Mouse (Mus musculus): Measurements from ENCODE around the gene Rpl3l. TPM values are rescaled to one million over a fixed set of nuclear protein-coding genes. Genes with fewer than 3 reads are reported as not detected.
A peak's percentile ranks its signal among the peaks of the same experiment; 100 is the strongest.

Rpl3l gene
- 0.26 TPM in 1 of 2 replicates, not detected in the other for polyA plus RNA-seq (2014; fragmentation: Nextera tagmentation; extraction: Ambion mirVana)

DNA sequence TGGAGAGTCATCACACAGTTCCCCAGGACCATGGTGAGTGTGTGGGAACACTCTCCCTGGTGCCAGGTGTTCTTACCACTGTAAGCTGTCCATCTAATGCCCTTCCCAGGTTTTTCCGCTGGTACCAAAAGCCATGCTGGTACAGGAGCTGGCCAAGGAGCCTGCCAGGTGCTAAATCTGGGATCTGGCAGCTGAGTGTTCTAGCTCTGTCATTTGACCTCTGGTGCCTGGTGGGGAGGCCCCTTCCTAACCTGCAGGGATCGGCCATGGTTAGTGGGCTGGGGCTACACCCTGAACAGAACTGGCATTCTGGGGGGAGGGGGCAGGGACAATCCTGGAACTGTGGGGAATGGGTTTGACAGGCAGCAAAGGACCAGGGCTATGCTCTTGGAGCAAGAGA is at the start of gene Rpl3l:
Rpl3l (plus strand) TSS at position 203 of the 400 bp plus-strand sequence.
- Histone ChIP-seq H3K4me3 (ENCODE audit: low read depth, low read length) (no peak within 1 kb of the TSS), H3K4me1 (ENCODE audit: control insufficient read depth, insufficient read depth, low read length) (peaks cover 6% of the 10 kb centered on the region; the same call in 1 of the 2 replicates), H3K27ac (ENCODE audit: low read length) (no peak within 1 kb of the TSS), H3K4me2 (replicated peaks; ENCODE audit: low read depth, low read length) (no peak within 1 kb of the TSS), H3K36me3 (ENCODE audit: control insufficient read depth, insufficient read depth, low read length) (no peaks in the 10 kb centered on the region), H3K27me3 (ENCODE audit: control insufficient read depth, insufficient read depth, low read length) (no peaks in the 10 kb centered on the region), H3K9me3 (ENCODE audit: control insufficient read depth, low read depth, low read length) (no peaks in the 10 kb centered on the region), H3K9ac (replicated peaks; ENCODE audit: low read depth, low read length) (no peak within 1 kb of the TSS)
- ATAC-seq (ENCODE audit: insufficient number of reproducible peaks, insufficient read depth, low FRiP score, low read depth) = no peak
- 67% methylated on average over 2 of the region's 2 CpGs for WGBS

GRCm38 (mm10) chr17:24686514-24686913 is 41.1 kb upstream of the Rpl3l start:
- H3K4me2 ChIP-seq (replicated peaks; ENCODE audit: low read depth, low read length) = no peak overlapping the region
- peaks cover 15% of the 10 kb centered on the region; the same call in 1 of the 2 replicates for H3K4me1 ChIP-seq (ENCODE audit: control insufficient read depth, insufficient read depth, low read length)
- H3K9me3 ChIP-seq (ENCODE audit: control insufficient read depth, low read depth, low read length) = no peaks in the 10 kb centered on the region
- no peak overlapping the region for H3K9ac ChIP-seq (replicated peaks; ENCODE audit: low read depth, low read length)
- no peak overlapping the region for H3K4me3 ChIP-seq (ENCODE audit: low read depth, low read length)
- 32% methylated on average over 16 of the region's 16 CpGs for WGBS
- peaks cover 7% of the 10 kb centered on the region for H3K36me3 ChIP-seq (ENCODE audit: control insufficient read depth, insufficient read depth, low read length)
- peaks cover 32% of the 10 kb centered on the region for H3K27me3 ChIP-seq (ENCODE audit: control insufficient read depth, insufficient read depth, low read length)
- no peak overlapping the region for H3K27ac ChIP-seq (ENCODE audit: low read length)
- no peak for ATAC-seq (ENCODE audit: insufficient number of reproducible peaks, insufficient read depth, low FRiP score, low read depth)

GRCm38 (mm10) chr17:24687146-24687595 is 40.4 kb upstream of the Rpl3l start:
- H3K27ac ChIP-seq (ENCODE audit: low read length) = no peak overlapping the region
- H3K27me3 ChIP-seq (ENCODE audit: control insufficient read depth, insufficient read depth, low read length) = peaks cover 32% of the 10 kb centered on the region
- no peak overlapping the region for H3K9ac ChIP-seq (replicated peaks; ENCODE audit: low read depth, low read length)
- no peaks in the 10 kb centered on the region for H3K9me3 ChIP-seq (ENCODE audit: control insufficient read depth, low read depth, low read length)
- peaks cover under 1% of the 10 kb centered on the region; the same call in 1 of the 2 replicates for H3K36me3 ChIP-seq (ENCODE audit: control insufficient read depth, insufficient read depth, low read length)
- H3K4me3 ChIP-seq (ENCODE audit: low read depth, low read length) = peak overlapping the region; percentile 31
- 0 out of 2 replicates have a peak, but pooled peaks have one; percentile 54 for ATAC-seq (ENCODE audit: insufficient number of reproducible peaks, insufficient read depth, low FRiP score, low read depth)
- peak overlapping the region; percentile 51 for H3K4me2 ChIP-seq (replicated peaks; ENCODE audit: low read depth, low read length)
- 2% methylated on average over 25 of the region's 25 CpGs for WGBS
- H3K4me1 ChIP-seq (ENCODE audit: control insufficient read depth, insufficient read depth, low read length) = peaks cover 15% of the 10 kb centered on the region; the same call in 1 of the 2 replicates

DNA sequence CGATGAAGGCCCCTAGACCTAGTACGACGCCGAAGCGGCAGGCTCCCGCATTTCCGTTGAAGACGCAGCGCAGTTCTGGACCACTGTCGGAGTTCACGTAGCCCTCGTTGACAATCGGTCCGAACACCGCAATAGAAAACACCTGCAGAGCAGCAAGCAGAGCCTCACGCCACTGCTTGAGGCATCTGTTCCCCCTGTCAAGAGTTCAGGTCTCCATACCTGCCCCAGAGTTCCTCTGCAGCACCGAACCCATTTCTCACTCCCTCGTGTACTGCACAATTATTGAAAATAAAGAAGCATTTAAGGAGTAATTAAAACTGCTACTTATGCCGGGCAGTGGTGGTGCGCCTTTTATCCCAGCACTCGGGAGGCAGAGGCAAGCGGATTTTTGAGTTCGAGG is 40.0 kb upstream of the Rpl3l start:
- H3K4me1 ChIP-seq (ENCODE audit: control insufficient read depth, insufficient read depth, low read length) = peaks cover 15% of the 10 kb centered on the region; the same call in 1 of the 2 replicates
- no peak overlapping the region for H3K9ac ChIP-seq (replicated peaks; ENCODE audit: low read depth, low read length)
- H3K4me2 ChIP-seq (replicated peaks; ENCODE audit: low read depth, low read length) = peak overlapping the region; percentile 51
- H3K27ac ChIP-seq (ENCODE audit: low read length) = no peak overlapping the region
- 21% methylated on average over 23 of the region's 23 CpGs for WGBS
- H3K27me3 ChIP-seq (ENCODE audit: control insufficient read depth, insufficient read depth, low read length) = peaks cover 32% of the 10 kb centered on the region
- peak overlapping the region; percentile 31 for H3K4me3 ChIP-seq (ENCODE audit: low read depth, low read length)
- peaks cover 3% of the 10 kb centered on the region; the same call in 1 of the 2 replicates for H3K36me3 ChIP-seq (ENCODE audit: control insufficient read depth, insufficient read depth, low read length)
- H3K9me3 ChIP-seq (ENCODE audit: control insufficient read depth, low read depth, low read length) = no peaks in the 10 kb centered on the region
- no peak for ATAC-seq (ENCODE audit: insufficient number of reproducible peaks, insufficient read depth, low FRiP score, low read depth)

GRCm38 (mm10) chr17:24689251-24690081 is 38.2 kb upstream of the Rpl3l start, which contains the start of gene Syngr3:
Gene Syngr3, minus strand, starts transcription at chr17:24689955.
- WGBS = under 1% methylated on average over 51 of the region's 55 CpGs
- no peaks in the 10 kb centered on the region for H3K9me3 ChIP-seq (ENCODE audit: control insufficient read depth, low read depth, low read length)
- no peak within 1 kb of the TSS for H3K27ac ChIP-seq (ENCODE audit: low read length)
- peak within 1 kb of the TSS; percentile 85 for H3K4me2 ChIP-seq (replicated peaks; ENCODE audit: low read depth, low read length)
- peaks cover 32% of the 10 kb centered on the region for H3K27me3 ChIP-seq (ENCODE audit: control insufficient read depth, insufficient read depth, low read length)
- no peak for ATAC-seq (ENCODE audit: insufficient number of reproducible peaks, insufficient read depth, low FRiP score, low read depth)
- H3K4me3 ChIP-seq (ENCODE audit: low read depth, low read length) = peak within 1 kb of the TSS; percentile 44
- peaks cover 9% of the 10 kb centered on the region for H3K36me3 ChIP-seq (ENCODE audit: control insufficient read depth, insufficient read depth, low read length)
- 0 out of 2 replicates have a peak within 1 kb of the TSS, but pooled peaks have one; percentile 25 for H3K9ac ChIP-seq (replicated peaks; ENCODE audit: low read depth, low read length)
- H3K4me1 ChIP-seq (ENCODE audit: control insufficient read depth, insufficient read depth, low read length) = peaks cover 15% of the 10 kb centered on the region; the same call in 1 of the 2 replicates

DNA sequence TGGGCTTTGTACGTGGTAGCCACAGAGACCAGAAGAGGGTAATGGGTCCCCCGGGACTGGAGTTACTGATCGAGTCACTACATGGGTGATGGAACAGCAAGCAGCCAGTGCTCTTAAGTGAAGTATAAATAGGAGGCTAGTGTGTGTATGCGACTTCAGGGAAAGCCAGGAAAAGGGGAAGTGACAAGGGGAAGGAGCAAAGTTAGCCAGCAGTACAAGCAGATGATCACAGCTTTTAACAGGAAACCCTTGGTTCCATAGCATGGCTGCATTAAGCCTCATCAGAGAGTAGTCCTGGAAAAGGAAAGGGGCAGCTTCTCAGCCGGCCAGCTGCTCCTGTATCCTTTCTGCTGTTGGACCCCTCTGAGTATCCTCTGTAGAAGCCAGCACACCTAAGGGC is 35.2 kb upstream of the Rpl3l start:
- 90% methylated on average over 5 of the region's 5 CpGs for WGBS
- peaks cover 9% of the 10 kb centered on the region for H3K36me3 ChIP-seq (ENCODE audit: control insufficient read depth, insufficient read depth, low read length)

GRCm38 (mm10) chr17:24695326-24696010 is 32.2 kb upstream of the Rpl3l start:
- 6% methylated on average over 51 of the region's 51 CpGs for WGBS
- ATAC-seq (ENCODE audit: insufficient number of reproducible peaks, insufficient read depth, low FRiP score, low read depth) = no peak
- Histone ChIP-seq H3K36me3 (ENCODE audit: control insufficient read depth, insufficient read depth, low read length) (peaks cover 20% of the 10 kb centered on the region), H3K4me3 (ENCODE audit: low read depth, low read length) (peak overlapping the region; percentile 90), H3K27ac (ENCODE audit: low read length) (peak overlapping the region; percentile 84), H3K4me2 (replicated peaks; ENCODE audit: low read depth, low read length) (peak overlapping the region; percentile 82), H3K27me3 (ENCODE audit: control insufficient read depth, insufficient read depth, low read length) (peaks cover 4% of the 10 kb centered on the region), H3K4me1 (ENCODE audit: control insufficient read depth, insufficient read depth, low read length) (peaks cover 24% of the 10 kb centered on the region), H3K9ac (replicated peaks; ENCODE audit: low read depth, low read length) (peak overlapping the region; percentile 71), H3K9me3 (ENCODE audit: control insufficient read depth, low read depth, low read length) (no peaks in the 10 kb centered on the region)

More for the DNA sequence above, 35.2 kb upstream of the Rpl3l start:
- Histone ChIP-seq H3K4me2 (replicated peaks; ENCODE audit: low read depth, low read length) (no peak overlapping the region), H3K27ac (ENCODE audit: low read length) (no peak overlapping the region), H3K27me3 (ENCODE audit: control insufficient read depth, insufficient read depth, low read length) (peaks cover 30% of the 10 kb centered on the region), H3K9ac (replicated peaks; ENCODE audit: low read depth, low read length) (no peak overlapping the region), H3K4me1 (ENCODE audit: control insufficient read depth, insufficient read depth, low read length) (peaks cover 26% of the 10 kb centered on the region; the same call in 1 of the 2 replicates), H3K4me3 (ENCODE audit: low read depth, low read length) (no peak overlapping the region), H3K9me3 (ENCODE audit: control insufficient read depth, low read depth, low read length) (no peaks in the 10 kb centered on the region)
- ATAC-seq (ENCODE audit: insufficient number of reproducible peaks, insufficient read depth, low FRiP score, low read depth) = no peak

GRCm38 (mm10) chr17:24696011-24696697 is 31.5 kb upstream of the Rpl3l start, which contains the start of the genes Gfer and Noxo1:
Gene Gfer, minus strand, starts transcription at chr17:24696156.
Gene Noxo1, plus strand, starts transcription at chr17:24696234.
- Histone ChIP-seq H3K4me1 (ENCODE audit: control insufficient read depth, insufficient read depth, low read length) (peaks cover 24% of the 10 kb centered on the region), H3K27me3 (ENCODE audit: control insufficient read depth, insufficient read depth, low read length) (no peaks in the 10 kb centered on the region), H3K4me2 (replicated peaks; ENCODE audit: low read depth, low read length) (peak within 1 kb of the TSS; percentile 82), H3K4me3 (ENCODE audit: low read depth, low read length) (peak within 1 kb of the TSS; percentile 90), H3K36me3 (ENCODE audit: control insufficient read depth, insufficient read depth, low read length) (peaks cover 26% of the 10 kb centered on the region), H3K27ac (ENCODE audit: low read length) (peak within 1 kb of the TSS; percentile 84), H3K9me3 (ENCODE audit: control insufficient read depth, low read depth, low read length) (no peaks in the 10 kb centered on the region), H3K9ac (replicated peaks; ENCODE audit: low read depth, low read length) (peak within 1 kb of the TSS; percentile 71)
- ATAC-seq (ENCODE audit: insufficient number of reproducible peaks, insufficient read depth, low FRiP score, low read depth) = peak; percentile 92
- under 1% methylated on average over 71 of the region's 76 CpGs for WGBS

All from stomach, embryonic 14.5 days (tissue).